Mouse (Mus musculus): ENCODE measurements around the gene Gm38393.

Gm38393 gene

DNA sequence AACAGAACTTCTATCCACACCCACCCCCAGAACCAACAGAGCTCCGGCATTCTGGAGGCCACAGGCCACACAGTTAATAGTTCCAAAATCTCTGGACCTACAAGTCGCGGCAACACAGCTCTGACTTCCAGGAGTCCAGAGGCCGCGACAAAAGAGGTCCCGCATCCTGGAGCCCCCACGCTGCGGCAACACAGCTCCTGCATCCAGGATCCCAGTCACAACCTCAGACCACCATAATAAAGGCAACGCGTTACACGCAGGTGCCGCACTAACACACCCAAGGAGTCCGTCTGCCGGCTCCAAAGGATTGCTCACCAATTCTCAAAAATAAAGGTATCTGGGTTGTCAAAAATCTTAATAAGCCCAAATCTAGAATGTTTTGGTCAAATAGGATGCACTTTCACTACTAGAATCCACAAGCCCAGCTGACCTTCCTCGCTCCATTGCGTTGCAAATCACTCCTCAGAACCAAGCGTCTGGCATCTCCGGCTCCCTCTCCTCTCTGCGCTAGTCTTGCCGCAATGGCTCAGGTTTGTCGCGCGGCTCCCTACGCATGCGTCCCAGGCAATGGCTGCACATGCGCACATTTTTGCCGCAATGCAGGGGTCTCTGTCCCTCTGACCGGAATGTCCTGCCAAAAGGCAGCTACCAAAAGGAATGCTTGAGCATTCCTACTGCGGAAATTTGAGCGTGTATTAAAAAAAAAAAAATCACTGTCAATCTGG lies at the start of gene Gm38393, which contains the start of gene Snurf:
Gm38393 (minus strand) TSS at position 459 of the 725 bp plus-strand sequence.
Snurf (minus strand) TSS at position 444 of the 725 bp plus-strand sequence.
- DNase-seq = no peak

DNA sequence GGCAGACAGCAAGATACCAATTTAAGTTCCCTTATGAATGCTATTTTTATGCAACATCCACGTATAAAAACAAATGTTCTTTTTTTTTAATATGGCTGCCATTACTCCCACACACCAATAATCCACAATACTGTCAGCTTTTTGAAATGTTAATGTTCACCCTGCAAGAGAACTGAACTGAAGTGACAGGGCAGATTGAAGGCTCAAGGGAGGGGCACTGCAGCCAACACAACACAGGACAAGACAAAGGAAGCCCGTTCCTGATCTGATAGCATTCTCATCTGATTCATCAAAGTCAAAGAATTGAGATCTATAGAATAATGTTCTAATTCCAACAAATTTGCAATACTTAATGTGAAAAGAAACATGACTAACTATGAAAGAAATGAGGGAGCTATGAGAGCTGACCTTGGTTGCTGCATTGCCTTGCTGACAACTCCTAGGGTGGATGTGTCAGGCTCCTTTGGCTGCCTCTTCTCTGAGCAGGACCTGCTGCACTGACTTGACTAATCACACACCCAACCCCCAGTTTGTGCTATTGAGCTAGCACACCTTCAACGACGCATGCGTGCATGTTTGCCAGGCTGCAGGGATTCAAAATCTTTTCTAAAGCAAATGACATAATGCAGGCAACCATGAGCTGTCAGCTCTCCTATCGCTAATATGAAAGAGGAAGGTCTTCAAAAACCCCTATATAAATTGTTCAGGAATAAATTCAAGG lies 42.8 kb upstream of the Gm38393 start:
- no peak for DNase-seq

DNA sequence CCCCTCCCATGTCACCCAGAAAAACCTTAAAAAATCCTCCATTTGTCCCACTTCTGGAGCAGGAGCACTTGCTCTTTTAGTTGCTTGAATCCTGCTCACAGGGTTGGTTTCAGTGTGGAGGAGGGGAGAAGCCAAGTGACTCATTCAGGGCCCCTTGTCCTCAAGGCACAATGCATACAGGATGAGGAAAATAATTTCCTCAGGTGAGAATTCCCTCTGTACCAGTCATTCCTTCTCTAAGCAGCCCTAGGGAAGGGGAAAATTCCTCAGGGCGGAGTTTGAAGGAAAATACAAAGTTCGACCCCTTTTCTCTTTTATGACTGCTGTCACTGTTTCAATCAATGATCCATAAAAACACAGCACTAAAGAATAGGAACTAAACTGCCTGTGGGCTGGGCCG lies 8.3 kb upstream of the Gm38393 start:
- no peak for DNase-seq

DNA sequence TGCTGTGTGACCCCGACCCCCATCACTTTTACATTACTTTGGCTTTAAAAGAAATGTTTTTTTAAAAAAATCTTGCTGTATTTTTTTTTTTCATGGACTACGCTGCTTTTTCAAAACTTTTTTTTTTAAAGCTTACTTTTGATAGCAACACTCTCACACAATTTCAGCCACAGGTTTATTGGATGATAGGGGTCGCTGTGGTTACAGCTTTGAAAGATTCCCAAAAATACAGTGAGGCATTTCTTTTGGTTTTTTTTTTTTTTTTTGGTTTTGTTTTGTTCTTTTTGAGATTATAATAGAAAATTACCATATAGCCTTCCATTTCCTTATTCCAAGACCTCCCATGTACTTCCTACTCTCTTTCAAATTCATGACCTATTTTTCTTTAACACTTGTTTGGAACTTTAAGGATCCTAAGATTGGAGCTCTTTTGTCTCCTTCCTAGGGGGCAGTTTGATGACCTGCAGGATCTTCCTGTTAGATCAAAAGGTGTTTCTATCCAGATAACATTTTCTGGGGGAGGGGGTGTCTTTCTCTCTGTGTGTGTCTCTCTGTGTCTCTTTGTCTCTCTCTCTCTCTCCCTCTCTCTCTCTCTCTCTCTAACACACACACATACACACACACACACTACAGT lies 3.0 kb upstream of the Gm38393 start:
- DNase-seq = no peak

DNA sequence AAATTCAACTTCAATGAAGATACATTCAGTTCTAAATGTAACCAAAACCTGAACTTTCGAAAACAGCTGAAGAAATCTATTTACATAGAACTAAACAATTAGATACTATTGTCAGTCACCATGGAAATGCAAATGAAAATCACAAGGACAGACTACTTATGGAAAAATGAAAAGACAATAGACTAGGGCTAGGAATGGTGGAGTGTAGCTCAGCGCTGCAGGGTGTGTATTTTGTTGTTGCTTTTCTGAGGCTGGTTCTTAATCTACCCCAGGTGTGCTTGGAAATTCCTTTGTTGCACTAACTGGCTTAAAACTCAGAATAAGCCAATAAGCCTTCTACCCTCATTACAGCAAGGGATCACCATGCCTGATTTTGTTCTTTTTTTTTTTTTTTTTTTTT lies 1.4 kb upstream of the Gm38393 start:
- DNase-seq = no peak

DNA sequence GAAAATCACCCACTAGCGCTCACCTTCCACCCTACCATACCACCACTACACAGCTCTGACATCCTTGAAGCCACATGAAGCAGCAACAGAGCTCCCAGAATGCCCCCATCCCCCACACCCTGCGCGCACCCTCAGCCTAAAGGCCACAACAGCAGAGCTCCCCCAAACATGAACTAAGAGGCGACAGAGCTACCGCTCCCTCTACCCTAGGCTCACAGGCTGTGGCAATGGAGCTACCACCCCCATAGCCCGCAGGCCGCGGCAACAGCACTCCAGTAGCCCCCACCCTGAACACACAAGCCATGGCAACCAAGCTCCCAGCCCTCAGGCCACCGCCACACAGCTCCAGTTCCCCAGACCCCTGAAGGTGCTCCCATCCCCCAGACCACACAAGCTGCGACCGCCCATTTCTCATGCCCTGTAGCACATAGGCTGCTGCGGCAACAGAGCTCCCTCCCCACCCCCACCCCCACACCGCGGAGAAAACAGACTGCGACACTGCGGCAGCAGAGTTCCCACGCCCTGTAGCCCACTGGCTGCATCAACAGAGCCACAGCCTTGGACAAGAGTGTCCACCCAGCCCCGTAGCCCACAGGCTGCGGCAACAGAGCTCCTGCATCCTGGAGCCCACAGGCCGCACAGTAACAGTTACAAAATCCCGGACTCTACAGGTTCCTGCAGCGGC lies 801 bp downstream of the Gm38393 start:
- DNase-seq = no peak

DNA sequence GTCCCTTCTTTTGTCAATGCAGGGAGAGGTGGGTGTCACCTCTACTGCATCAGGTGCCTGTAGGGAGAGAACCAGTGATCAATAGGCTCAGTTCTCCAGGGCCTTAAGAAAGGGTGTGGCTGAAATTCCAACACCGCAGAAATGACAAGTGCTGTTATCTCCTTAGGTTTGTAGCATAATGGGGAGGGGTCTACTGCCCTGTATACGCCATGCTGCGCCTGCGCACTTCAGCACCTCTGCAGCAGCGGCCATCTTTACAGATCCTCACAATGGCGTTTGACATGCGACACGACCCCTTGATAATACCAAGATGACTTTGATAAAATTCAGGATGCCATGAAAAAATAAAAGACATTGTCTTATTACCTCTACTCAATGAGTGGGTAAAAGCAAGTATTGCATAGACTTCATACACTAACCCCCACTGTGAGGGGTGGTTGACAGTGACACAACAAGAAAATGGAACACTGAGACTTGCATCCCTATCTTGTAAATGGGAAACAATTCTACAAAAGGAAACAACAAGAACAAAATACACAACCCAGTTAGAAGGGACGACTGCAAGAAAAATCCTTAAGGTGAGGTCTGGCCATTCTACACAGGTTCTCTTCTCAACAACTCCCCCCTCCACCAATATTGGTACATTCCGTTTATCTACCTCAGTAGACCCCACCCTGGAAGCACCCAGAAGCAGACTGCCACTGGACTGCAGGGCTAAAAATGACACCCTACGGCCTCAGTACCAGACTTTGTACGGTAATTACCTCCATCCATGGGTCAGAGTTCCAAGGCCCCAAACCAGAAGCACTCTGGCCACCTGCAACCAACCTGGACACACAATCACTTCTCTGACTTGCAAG lies 1.6 kb downstream of the Gm38393 start:
- no peak for DNase-seq

DNA sequence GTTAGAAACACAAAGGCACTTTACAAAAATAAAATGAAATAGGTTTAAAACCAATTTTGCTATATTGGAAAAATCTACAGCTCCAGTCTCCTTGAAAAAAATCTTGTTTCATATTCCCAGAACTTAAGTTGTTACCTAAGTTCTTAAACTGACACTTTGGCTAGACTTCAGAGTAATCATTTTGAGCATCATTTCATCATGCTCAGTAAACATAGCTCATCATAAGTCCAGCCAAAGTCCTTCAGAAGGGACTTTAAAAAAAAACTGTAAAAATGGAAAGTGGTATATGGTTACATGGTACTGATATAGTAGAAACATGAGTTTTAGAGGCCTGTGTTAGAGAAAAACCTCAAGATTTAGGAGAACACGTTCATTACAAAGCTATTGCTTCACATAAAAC lies 26.2 kb downstream of the Gm38393 start:
- no peak for DNase-seq

Measured in B cell, adult 2 months (primary cell).